Mouse (Mus musculus) right cerebral cortex, postnatal 4 days (tissue): ENCODE results near the gene Gm44790.
"Not testable (repeated sequence)": the region's sequence is repeated elsewhere in the genome, so short reads cannot be mapped to it uniquely, and the experiment has no call there.

Experiments
- DNase-seq: peaks from one replicate; pipeline ENCODE4 v3.0.0-alpha.2; 2022

Gene Gm44790

GRCm38 (mm10) chr6:86426358-86426757 is at the start of gene Gm44790:
Gm44790 (plus strand) TSS chr6:86426658.
- DNase-seq = no peak

GRCm38 (mm10) chr6:86378341-86378740 is 48.1 kb upstream of the Gm44790 start:
- no peak for DNase-seq

DNA sequence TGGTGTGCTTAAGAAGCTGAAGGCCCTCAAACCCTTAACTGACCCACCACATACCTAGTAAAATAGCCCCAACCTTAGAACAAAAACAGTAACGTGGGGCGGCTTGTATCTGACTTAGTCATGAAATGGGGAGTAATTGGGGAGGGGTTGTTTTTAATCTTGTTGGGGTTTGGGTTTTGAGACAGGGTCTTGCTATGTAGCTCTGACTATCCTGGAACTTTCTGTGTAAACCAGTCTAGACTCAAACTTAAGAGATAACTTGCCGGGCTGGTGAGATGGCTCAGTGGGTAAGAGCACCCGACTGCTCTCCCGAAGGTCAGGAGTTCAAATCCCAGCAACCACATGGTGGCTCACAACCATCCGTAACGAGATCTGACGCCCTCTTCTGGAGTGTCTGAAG is 46.3 kb upstream of the Gm44790 start:
- not testable (repeated sequence) for DNase-seq

- no peak for DNase-seq
These were observed 43.9 kb upstream of the Gm44790 start for GRCm38 (mm10) chr6:86382551-86382950.

DNA sequence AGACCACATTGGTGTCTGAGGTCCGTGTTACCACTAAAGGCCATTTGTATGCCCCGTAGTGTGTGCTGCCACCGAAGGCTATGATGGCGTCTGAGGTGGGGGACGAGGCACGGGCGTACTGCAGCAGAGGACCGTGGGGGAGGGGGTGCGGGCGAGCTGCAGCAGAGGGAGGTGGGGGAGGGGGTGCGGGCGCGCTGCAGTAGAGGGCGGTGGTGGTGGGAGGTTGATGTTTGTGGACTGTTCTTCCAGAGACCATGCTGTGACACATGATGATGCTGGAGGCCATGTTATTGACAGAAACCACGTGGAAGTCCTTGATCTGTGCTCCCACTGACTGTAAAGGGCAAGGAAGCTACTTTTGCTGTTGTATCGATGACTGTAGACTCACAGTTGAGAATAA is 43.1 kb upstream of the Gm44790 start:
- no peak for DNase-seq

- DNase-seq = no peak
These were observed 41.8 kb upstream of the Gm44790 start for GRCm38 (mm10) chr6:86384692-86385091.

- no peak for DNase-seq
These were observed 40.9 kb upstream of the Gm44790 start for GRCm38 (mm10) chr6:86385362-86386104.

DNA sequence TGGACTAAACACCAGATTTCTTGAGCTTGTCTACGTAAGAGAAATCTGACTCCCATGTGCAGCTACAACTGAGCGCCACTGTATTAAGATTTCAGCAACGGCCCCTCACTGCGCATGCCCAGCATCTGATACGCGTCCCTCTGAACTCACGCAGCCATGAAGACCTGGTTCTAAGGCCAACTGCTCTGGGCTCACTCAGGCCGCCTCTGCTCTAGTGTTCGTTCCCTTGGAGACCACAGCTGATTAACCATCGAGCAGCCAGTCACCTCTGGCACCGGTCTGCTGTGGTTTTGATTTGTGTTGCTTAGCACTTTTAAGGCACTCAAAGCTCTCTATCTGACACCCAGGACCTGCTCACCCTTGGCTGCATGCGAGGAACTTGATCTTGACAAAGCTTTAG is 39.1 kb upstream of the Gm44790 start:
- no peak for DNase-seq

DNA sequence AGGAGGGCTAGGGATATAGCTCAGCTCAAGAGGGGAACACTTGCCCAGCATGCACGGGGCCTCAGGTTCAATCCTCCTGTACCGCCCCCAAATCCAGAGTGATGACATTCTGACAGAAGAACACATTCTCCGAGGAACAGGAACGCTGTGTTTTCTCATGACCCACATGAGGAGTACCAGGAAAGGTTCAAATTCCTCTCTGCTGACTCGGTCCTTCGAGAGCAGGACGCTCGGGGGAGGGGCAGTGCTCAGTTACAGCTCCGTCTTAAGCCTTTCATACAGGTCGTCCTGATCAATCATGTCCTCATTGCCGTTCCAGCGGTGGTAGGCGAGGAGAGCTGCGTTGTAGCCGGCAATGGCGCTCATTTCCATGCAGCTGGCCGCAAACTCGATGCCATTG is 38.0 kb upstream of the Gm44790 start:
- no peak for DNase-seq

DNA sequence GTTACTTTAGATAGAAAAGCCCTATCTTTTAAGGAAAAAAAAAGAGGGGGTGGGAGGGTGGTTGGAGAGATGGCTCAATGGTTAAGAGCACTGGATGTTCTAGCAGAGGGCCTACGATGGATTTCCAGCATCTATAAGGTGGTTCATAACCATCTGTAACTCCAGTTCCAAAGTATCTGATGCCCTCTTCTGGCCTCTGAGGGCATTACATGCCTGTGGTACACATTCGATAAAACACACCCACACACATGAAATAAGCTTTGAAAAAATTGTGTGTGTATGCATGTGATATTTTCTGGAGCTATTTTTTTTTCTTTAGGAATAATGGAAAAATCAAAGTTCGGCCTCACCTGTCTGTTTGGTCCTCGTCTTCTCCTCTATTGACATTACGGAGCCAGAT is 35.1 kb upstream of the Gm44790 start:
- no peak for DNase-seq

- DNase-seq = no peak
These were observed 33.3 kb upstream of the Gm44790 start for GRCm38 (mm10) chr6:86393187-86393586.

- no peak for DNase-seq
These were observed 32.3 kb upstream of the Gm44790 start for GRCm38 (mm10) chr6:86394078-86394720.

- no peak for DNase-seq
These were observed 31.4 kb upstream of the Gm44790 start for GRCm38 (mm10) chr6:86395021-86395420.

GRCm38 (mm10) chr6:86395969-86396368 is 30.5 kb upstream of the Gm44790 start:
- no peak for DNase-seq

GRCm38 (mm10) chr6:86396581-86397256 is 29.7 kb upstream of the Gm44790 start, which contains the start of gene Pcyox1:
Pcyox1 (minus strand) TSS chr6:86397154.
- DNase-seq = peak; percentile 83

- DNase-seq = no peak
These were observed 29.0 kb upstream of the Gm44790 start for GRCm38 (mm10) chr6:86397257-86397980.

DNA sequence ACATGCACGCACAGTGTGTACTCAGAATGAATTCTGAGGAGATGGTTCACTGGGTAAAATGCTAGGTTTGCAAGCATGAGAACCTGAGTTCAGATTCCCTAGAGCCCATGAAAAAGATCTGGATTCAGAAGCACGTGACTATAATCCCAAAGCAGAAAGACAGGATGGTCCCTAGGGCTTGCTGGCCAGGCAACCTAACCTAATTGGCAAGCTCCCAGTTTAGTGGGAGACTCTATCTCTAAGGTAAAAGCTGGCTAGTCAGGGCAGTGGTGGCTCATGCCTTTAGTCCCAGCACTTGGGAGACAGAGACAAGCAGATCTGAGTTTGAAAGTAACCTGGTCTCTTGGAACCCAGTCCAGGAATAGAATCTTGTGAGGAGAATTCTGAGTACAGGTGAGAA is 27.5 kb upstream of the Gm44790 start:
- no peak for DNase-seq

- no peak for DNase-seq
These were observed 26.5 kb upstream of the Gm44790 start for GRCm38 (mm10) chr6:86399995-86400394.

GRCm38 (mm10) chr6:86400972-86401371 is 25.5 kb upstream of the Gm44790 start:
- DNase-seq = peak; percentile 32

- DNase-seq = no peak
These were observed 23.5 kb upstream of the Gm44790 start for GRCm38 (mm10) chr6:86402681-86403607.

GRCm38 (mm10) chr6:86403728-86404099 is 22.7 kb upstream of the Gm44790 start:
- peak; percentile 91 for DNase-seq
